Mouse (Mus musculus) spleen, embryonic (tissue): ENCODE data around the gene Cnnm2.

Experiments
- CTCF ChIA-PET: fragments of 350-600 bp; sonication (Branson Sonifier 250); formaldehyde crosslinking; loops from one replicate; lab custom pipeline; 2022; lab: Charles Lee

Gene Cnnm2

DNA sequence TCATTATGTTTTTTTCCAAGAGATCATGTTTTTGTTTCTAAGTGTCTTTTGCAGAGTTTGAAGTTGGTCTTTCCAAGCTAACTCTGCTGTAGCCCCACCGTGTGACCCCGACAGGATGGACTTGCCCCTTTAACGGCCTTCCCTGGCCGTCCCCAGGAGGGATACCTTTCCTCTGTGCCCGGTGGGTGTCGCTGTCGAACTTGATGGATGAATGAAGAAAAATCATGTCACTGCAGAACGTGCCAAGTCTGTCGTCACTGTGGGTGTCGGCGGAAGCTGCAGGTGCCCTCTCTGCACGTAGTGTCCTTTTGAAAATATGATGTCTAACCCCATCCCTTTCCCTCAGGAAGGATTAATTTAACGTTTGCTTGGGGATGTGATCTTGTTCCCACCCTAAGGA, 117.0 kb downstream of the Cnnm2 start:
- CTCF ChIA-PET = no interaction called here

GRCm38 (mm10) chr19:46879876-46880275, 118.5 kb downstream of the Cnnm2 start:
- CTCF ChIA-PET = no interaction called here

- CTCF ChIA-PET = interaction anchor here (1.0 kb wide), 1 partner anchor 106 kb away, joined by 3 read pairs; no protein-coding TSS in a partner anchor
Measured at GRCm38 (mm10) chr19:46885365-46885764, 124.0 kb downstream of the Cnnm2 start.

- CTCF ChIA-PET = no interaction called here
Measured at GRCm38 (mm10) chr19:46886826-46887225, 125.4 kb downstream of the Cnnm2 start.

DNA sequence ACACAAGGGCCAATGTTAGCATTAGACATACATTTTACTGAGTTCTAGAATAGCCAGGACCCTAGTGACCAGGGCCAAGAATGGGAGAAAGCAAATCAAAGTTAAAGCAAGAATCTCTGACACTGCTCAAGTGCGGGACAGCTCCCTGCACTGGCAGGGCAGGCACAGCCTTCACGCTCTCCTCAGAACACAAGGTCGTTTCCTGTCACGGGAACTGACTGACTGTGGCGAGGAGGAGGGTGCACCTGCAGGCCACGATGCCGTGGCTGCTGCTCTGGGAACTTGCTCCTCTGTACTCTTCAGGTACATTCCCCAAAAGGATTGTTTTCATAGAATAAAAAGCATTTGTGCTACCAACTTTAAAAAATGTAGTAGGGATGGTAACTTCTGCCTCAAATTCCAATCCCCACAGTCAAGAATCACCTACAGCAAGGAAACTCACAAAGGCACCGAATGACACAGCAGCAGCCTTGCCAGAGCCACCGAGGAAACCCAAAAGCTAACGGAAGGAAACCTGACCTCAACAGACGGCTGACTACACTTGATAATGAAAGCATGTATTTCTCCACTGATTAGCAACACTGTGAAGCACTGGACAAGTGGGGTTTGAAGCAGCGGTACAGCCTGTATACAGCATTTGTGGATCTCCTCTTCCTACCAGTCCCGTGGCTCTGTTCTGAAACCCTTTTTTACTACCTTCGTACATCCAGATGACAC, 126.6 kb downstream of the Cnnm2 start:
- CTCF ChIA-PET = no interaction called here

- CTCF ChIA-PET = no interaction called here
Measured at GRCm38 (mm10) chr19:46889666-46890065, 128.3 kb downstream of the Cnnm2 start.

DNA sequence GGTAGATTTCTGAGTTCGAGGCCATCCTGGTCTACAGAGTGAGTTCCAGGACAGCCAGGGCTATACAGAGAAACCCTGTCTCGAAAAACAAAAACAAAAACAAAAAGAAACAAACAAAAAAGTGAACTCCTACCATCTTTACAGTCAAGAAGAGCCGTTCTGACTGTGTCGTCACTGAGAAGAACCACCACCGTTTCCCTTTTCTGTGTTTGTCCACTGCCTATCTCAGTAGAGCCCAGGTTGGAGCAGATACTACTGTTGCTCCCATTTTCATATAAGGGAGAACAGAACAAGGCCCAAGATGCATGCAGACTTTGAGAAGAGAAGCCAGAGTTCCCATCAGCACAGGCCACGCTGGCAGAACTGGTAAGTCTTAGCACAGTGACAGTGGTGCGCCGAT, 129.3 kb downstream of the Cnnm2 start:
- CTCF ChIA-PET = no interaction called here

DNA sequence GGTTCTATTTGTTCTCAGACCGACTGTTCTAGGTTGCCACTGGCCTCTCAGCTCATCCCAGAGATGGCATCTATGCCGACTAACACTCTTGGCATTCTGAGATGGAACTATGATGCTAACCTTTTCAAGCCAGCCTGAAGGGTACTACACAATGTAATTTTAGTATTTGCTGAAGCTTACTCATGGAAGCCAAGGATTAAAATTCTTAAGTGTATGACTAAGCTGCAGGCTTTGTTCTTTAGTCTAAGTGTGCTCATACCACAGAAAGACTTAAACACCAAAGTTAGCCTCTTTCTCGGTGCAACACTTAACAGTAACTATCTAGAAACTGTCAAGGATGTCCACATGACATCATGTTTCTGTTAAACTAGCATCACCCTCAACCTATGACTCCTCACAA, 131.5 kb downstream of the Cnnm2 start:
- CTCF ChIA-PET = no interaction called here

DNA sequence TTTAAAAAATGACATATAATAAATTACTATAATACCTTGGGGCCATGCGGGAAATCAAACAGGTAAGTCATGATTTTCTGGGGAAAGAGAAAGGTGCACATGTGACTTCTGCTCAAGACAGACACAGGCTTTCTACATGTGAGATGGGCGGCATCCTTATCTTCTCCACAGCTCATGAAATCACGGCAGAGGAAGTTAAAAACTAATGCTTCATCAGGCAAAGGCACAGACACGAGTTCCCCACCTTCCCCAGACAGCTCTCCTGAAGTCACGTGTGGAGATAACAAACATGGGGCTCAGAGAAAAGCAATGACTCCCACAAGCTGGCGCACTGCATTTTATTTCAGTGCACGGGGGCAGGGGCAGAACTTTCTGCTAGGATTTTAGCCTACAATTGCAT, 132.1 kb downstream of the Cnnm2 start:
- CTCF ChIA-PET = no interaction called here

DNA sequence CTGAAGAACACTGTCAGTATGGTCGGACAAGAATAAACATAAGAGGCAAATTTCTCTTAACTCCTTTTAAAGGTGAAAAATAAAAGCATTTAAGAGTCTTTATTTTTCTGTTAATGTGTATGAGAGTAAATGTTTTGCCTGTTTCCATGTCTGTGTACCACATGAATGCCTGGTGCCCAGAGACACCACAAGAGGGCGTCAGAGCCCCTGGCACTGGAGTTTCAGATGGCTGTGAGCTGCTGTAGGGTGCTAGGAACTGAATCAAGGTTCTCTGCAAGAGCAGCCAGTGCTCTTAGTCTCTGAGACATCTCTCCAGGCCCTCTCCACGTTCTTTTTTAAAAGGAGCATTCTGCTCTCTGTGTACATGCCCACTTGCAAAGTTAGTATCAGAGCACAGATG, 135.7 kb downstream of the Cnnm2 start:
- CTCF ChIA-PET = no interaction called here

- CTCF ChIA-PET = no interaction called here
Measured at GRCm38 (mm10) chr19:46898222-46898621, 136.8 kb downstream of the Cnnm2 start.

- CTCF ChIA-PET = interaction anchor here (0.6 kb wide), 1 partner anchor 158 kb away, joined by 3 read pairs; no protein-coding TSS in a partner anchor
Measured at GRCm38 (mm10) chr19:46899306-46899705, 137.9 kb downstream of the Cnnm2 start.

GRCm38 (mm10) chr19:46899871-46900270, 138.5 kb downstream of the Cnnm2 start:
- CTCF ChIA-PET = interaction anchor here (0.6 to 0.7 kb wide), 2 partner anchors 87 to 159 kb away, joined by 3 read pairs; no protein-coding TSS in a partner anchor

GRCm38 (mm10) chr19:46900786-46901185, 139.4 kb downstream of the Cnnm2 start:
- CTCF ChIA-PET = interaction anchor here (0.6 kb wide), 1 partner anchor 11 kb away, joined by 3 read pairs; no protein-coding TSS in a partner anchor

DNA sequence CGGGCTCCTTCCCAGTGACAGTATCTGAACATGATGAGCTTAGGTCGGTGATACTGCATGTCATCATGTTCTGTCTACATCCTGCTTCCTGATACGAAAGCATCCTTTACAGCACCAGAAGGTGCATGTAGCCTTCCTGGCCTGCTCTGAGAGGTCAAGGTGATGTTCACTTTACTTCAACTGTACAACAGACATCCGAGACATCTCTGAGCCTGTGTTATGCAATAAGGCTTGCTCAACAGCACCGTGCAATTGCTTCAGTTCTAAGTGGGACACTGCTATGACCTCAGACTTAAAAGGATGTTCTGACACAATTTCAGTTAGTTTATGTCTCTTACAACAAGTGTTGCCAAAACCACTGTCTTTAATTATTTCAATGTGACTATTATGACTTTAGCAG, 139.9 kb downstream of the Cnnm2 start:
- CTCF ChIA-PET = no interaction called here

DNA sequence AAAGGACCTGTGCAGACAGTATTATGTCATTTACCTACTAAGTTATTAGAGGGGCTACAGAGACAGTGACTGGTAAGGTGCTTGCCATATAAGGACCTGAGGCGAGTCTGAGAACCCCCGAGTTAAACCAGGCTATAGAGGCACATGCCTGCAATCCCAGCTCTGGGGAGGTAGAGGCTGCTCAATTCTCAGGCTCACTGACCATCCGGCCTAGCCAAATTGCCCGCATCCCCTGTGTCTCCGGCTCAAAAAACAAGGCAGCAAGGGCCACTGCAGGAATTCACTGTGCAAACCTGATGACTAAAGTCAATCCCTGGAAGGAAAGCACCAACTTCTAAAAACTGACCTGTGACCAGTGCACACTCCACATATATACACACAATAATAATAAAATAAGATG, 142.0 kb downstream of the Cnnm2 start:
- CTCF ChIA-PET = no interaction called here

DNA sequence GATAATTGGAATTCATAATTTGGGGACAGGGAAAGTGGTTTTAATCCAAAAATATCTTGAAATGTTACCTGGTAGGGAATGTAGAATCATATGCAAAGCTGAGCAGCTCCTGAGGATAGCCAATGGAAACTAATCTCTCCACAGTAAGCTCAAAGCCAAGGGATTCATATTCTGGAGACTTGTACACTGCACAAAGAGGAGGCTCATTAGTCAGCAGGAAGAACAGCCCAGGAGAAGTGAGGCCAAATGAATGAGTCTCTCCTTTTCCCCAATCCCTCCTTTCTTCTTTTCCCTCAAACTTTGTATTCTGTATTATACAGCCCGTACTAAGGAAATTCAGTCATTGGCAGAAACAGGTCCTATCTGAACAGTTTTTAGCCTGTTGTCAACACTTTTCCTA, 143.5 kb downstream of the Cnnm2 start:
- CTCF ChIA-PET = interaction anchor here (0.9 kb wide), 1 partner anchor 22 kb away, joined by 3 read pairs; no protein-coding TSS in a partner anchor

- CTCF ChIA-PET = interaction anchor here (0.9 kb wide), 1 partner anchor 22 kb away, joined by 3 read pairs; no protein-coding TSS in a partner anchor
Measured at GRCm38 (mm10) chr19:46905383-46905782, 144.0 kb downstream of the Cnnm2 start.

- CTCF ChIA-PET = no interaction called here
Measured at GRCm38 (mm10) chr19:46905971-46906370, 144.6 kb downstream of the Cnnm2 start.

- CTCF ChIA-PET = interaction anchor here (0.6 kb wide), 1 partner anchor 598 kb away, joined by 3 read pairs; no protein-coding TSS in a partner anchor
Measured at GRCm38 (mm10) chr19:46908207-46908606, 146.8 kb downstream of the Cnnm2 start.

DNA sequence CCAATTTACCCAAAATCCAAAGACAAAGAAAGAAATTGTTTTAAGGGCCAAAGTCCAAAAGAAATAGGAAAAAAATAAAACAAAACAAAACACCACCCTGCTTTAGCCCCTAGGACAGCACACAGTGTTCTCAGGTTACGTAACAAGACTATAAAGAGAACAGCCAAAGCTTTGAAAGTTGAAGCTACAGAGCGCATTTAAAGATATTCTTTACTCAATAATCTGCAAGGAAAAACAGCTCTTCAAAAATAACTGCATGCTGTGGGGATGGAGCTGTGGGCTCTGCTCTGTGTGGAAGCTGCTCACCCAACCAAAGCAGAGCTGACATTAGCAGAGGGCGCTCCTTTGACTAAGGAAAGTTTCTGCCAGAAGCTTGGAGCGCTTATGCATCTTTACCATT, 147.6 kb downstream of the Cnnm2 start:
- CTCF ChIA-PET = interaction anchor here (0.8 kb wide), 1 partner anchor 84 kb away, joined by 3 read pairs; no protein-coding TSS in a partner anchor

GRCm38 (mm10) chr19:46911492-46911891, 150.1 kb downstream of the Cnnm2 start:
- CTCF ChIA-PET = interaction anchor here (0.6 kb wide), 3 partner anchors 11 to 18 kb away, joined by 3 to 5 read pairs (median 3); no protein-coding TSS in a partner anchor

- CTCF ChIA-PET = no interaction called here
Measured at GRCm38 (mm10) chr19:46913626-46914025, 152.2 kb downstream of the Cnnm2 start.
